Comparison of ENCODE assay signal across 13 mouse cellular contexts in the genomic region with DNA sequence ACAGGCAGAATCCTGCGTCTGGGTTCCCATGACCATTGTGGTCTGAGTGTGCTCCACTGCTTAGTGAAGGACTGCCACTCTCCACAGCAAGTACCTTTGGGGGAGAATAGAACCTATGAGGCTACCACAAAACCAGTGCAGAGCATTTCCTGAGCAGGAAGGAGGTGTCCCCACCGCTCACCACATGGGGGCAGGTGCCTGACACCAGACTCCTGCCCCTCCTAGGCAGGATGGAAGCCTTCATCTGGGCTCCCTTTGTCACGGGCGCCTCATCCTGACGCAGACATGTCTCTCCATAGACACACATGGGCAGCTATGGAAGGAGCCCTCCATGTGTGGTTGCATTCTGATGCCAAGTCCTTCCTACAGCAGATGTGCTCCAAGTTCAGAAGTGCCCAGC.
A peak's percentile ranks its signal among the peaks of the same experiment; 100 is the strongest.
DNase-seq lines count a peak whose midpoint lies in the region; ATAC-seq and TF ChIP-seq lines count a peak whose summit lies in the region.
"Had no signal": no experiment of that assay in that cellular context is flagged by ENCODE, and none has a peak within 500 bp of the region (broad histone marks: within the 10 kb centered on the region; RNA-seq: fewer than 3 reads in every experiment).

No protein-coding gene starts in this region.

- peaks cover 8% of the 10 kb centered on the region for H3K4me1 ChIP-seq in liver, postnatal 0 days (ENCODE audit: insufficient read depth)
- no peaks in the 10 kb centered on the region for H3K4me1 ChIP-seq in midbrain, postnatal 0 days (ENCODE audit: insufficient read depth, low read length)

- H3K4me3 ChIP-seq in liver, postnatal 0 days (ENCODE audit: low read depth, low read length): no peak overlapping the region
- no peak overlapping the region for H3K4me3 ChIP-seq in midbrain, postnatal 0 days (ENCODE audit: low read depth, low read length)
- H3K4me3 ChIP-seq: embryonic facial prominence, embryonic 10.5 days had no signal

- H3K9me3 ChIP-seq in liver, postnatal 0 days (ENCODE audit: low read length): no peaks in the 10 kb centered on the region
- H3K9me3 ChIP-seq in midbrain, postnatal 0 days (ENCODE audit: low read length): no peaks in the 10 kb centered on the region
- H3K9me3 ChIP-seq: embryonic facial prominence, embryonic 10.5 days had no signal

- no peak for TF ChIP-seq EP300 in liver, postnatal 0 days (IDR thresholded peaks at IDR 0.05; ENCODE audit: low read depth)

- H3K36me3 ChIP-seq in liver, postnatal 0 days (replicated peaks; ENCODE audit: insufficient read depth, low read length): peaks cover 4% of the 10 kb centered on the region; the same call in 1 of the 2 replicates
- no peaks in the 10 kb centered on the region for H3K36me3 ChIP-seq in splenic B cell, adult 2 months (ENCODE audit: control insufficient read depth, insufficient read depth, low read length, poor library complexity, severe bottlenecking)
- H3K36me3 ChIP-seq in midbrain, postnatal 0 days (ENCODE audit: insufficient read depth, low read length): peaks cover 13% of the 10 kb centered on the region

- ATAC-seq in liver, postnatal 0 days: no peak
- peak; percentile 51 for ATAC-seq in activated CD4-positive, CD25-positive, alpha-beta regulatory T cell, adult 4 months
- ATAC-seq in midbrain, postnatal 0 days (ENCODE audit: low FRiP score): no peak

- H3K27me3 ChIP-seq in liver, postnatal 0 days (ENCODE audit: insufficient read depth, low read length): no peaks in the 10 kb centered on the region
- no peaks in the 10 kb centered on the region for H3K27me3 ChIP-seq in splenic B cell, adult 2 months (ENCODE audit: control insufficient read depth, insufficient read depth, low read length, poor library complexity, severe bottlenecking)
- H3K27me3 ChIP-seq in midbrain, postnatal 0 days (ENCODE audit: insufficient read depth, low read length): no peaks in the 10 kb centered on the region

- no peak overlapping the region for H3K4me2 ChIP-seq in liver, postnatal 0 days (ENCODE audit: low read depth, low read length)
- no peak overlapping the region for H3K4me2 ChIP-seq in midbrain, postnatal 0 days (ENCODE audit: low read depth, low read length, poor library complexity, severe bottlenecking)
- H3K4me2 ChIP-seq: lung, embryonic 14.5 days had no signal

- 73% methylated on average over 5 of the region's 5 CpGs for WGBS in liver, postnatal 0 days (ENCODE audit: insufficient replicate concordance)
- WGBS in midbrain, postnatal 0 days: 97% methylated on average over 5 of the region's 5 CpGs

- H3K9ac ChIP-seq in liver, postnatal 0 days (replicated peaks): no peak overlapping the region
- H3K9ac ChIP-seq in midbrain, postnatal 0 days (replicated peaks; ENCODE audit: low read length, poor library complexity, severe bottlenecking): no peak overlapping the region
- H3K9ac ChIP-seq: lung, embryonic 14.5 days had no signal

- no peak for DNase-seq in liver, postnatal 0 days
- no peak for DNase-seq in liver
- DNase-seq in splenic B cell, adult 2 months (ENCODE audit: low read depth, low spot score): peak; percentile 20
- DNase-seq in gastrocnemius, postnatal 4 days (ENCODE audit: low spot score in 2 of 2): no peak
- no peak for DNase-seq in midbrain, postnatal 0 days (ENCODE audit: low spot score)
- no peak for DNase-seq in heart, adult 9 months (ENCODE audit: low spot score in 2 of 2)
- DNase-seq: adrenal gland, postnatal 14 days; heart, adult 18-20 months; heart, postnatal 36 days; kidney, adult 18-20 months; lung, embryonic 14.5 days had no signal

- peak; percentile 26; the same call in 1 of the 2 replicates for TF ChIP-seq CTCF in liver, postnatal 0 days (IDR thresholded peaks at IDR 0.05; ENCODE audit: low read depth)
- no peak for TF ChIP-seq CTCF in midbrain, postnatal 0 days (IDR thresholded peaks at IDR 0.05)

- no peak overlapping the region for H3K27ac ChIP-seq in liver, postnatal 0 days (ENCODE audit: low read depth)
- H3K27ac ChIP-seq in midbrain, postnatal 0 days (ENCODE audit: low read depth, low read length): no peak overlapping the region
- H3K27ac ChIP-seq: embryonic facial prominence, embryonic 10.5 days had no signal
